Mouse (Mus musculus) natural killer cell, adult 2 months (primary cell): Measurements from ENCODE around the gene Ank3.

Experiments used
- DNase-seq, 2 experiments: peaks; one replicate each; pipeline ENCODE4 v3.0.0; 2022; ENCODE audit warnings: low spot score in 2 of 2

Ank3 gene

GRCm38 (mm10) chr10:69477656-69478055, 79.1 kb downstream of the Ank3 start:
- DNase-seq = no peak

GRCm38 (mm10) chr10:69478831-69479230, 80.3 kb downstream of the Ank3 start:
- no peak for DNase-seq

GRCm38 (mm10) chr10:69485191-69485786, 86.7 kb downstream of the Ank3 start:
- DNase-seq = no peak

GRCm38 (mm10) chr10:69490182-69490581, 91.6 kb downstream of the Ank3 start:
- no peak for DNase-seq

DNA sequence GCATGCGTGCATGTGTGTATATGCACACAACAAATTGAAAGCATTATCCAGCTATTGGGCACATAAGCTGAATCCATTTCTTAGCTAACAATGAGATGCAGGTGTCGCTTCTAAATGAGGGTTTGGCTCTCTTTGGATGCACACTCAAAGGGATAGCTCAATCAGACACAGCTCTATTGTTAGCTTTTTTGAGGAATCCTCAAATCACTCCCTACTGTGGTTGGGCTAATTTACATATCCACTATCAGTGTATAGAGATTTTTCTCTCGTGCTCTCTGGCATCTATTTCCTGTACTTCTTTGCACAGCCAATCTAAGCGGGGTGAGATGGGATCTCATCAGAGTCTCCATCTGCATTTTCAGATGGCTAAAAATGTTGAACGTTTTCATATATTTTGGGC, 93.4 kb downstream of the Ank3 start:
- no peak for DNase-seq

- no peak for DNase-seq
Observed at GRCm38 (mm10) chr10:69497382-69497781, 98.8 kb downstream of the Ank3 start.

DNA sequence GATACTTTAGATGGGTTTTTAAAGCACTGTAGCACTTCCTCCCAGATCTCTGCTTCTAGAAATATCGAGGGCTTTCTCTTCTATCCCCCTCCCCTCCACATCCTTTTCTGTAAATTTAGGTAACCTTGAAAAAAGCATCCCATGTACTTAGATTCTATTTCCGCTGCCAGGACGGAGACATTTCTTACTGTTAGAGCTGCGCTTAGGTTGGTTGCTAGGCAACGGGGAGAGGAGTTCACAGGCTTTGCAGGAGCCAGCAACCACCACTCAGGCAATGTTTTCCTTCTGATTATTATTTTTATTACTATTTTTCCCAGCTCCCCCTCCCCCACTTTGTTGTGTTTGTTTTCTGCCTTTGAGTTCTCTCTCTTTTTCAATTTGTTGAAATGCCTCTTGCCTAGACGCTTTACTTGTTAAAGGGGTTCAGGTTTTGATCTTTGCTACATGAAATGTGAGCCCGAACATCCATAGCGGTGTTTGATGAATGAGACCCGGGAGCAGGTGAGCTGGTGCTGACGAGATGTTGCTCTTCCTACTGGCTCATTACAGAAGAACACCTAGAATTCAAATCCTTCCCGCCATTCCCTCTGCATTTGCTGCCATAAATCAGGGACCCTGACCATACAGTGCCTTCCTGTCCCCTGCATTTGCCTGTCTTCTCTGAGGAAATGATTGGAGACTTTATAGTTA, 101.7 kb downstream of the Ank3 start:
- DNase-seq = no peak

GRCm38 (mm10) chr10:69503791-69504190, 105.2 kb downstream of the Ank3 start:
- no peak for DNase-seq

DNA sequence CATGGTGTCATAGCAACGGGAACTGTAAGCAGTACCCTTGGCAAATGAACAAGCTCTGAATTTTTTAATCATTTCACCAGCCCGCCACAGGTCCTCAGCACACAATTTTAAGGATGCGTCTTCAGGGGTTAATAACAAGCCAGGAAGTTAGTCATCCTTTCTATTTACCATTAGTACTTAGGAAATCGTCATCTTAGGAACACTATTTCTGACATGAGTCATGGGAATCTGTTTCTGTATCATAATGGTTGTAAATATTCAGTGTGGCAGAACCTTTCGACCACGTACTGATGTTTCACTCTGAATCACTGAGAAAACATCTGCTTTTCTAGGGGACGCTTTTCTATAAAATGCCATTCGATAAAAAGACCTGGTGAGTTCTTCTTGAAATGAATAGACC, 109.1 kb downstream of the Ank3 start:
- no peak for DNase-seq

DNA sequence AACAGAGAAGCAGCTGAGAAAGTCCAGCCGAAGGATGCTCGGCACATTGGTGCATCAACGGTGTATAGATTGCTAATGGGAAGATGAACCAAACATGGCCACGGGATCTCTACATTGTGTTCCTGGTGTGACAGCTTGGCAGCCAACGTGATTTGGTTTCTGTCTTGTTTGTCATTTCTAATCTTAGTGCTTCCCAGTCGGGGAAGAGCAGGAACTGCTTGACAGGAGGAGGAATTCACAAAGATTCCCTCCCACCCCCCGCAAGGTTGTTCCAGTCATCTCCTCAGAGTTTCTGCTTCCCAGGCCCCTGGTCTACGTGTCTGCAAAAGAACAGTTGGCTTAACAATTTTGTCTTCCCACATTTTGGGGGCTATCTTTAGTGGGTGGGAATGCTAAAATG, 111.8 kb downstream of the Ank3 start:
- no peak for DNase-seq

GRCm38 (mm10) chr10:69511234-69511633, 112.7 kb downstream of the Ank3 start:
- no peak for DNase-seq

DNA sequence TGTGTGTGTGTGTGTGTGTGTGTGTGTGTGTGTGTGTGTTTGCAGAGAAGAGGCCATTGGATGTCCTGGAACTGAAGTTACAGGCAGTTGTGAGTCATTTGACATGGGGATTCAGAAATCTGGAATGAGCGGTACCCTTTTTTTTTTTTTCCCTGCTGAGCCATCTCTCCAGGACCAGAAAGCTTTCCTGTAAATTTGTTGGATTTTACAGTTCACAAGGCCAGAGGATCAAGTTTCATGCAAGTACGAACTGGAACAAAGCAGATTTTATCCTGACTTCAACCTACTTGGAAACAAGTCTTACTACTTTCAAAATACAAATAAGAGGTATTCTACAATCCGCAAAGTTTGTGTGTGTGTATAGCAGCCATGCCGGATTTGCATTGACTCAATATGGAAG, 123.4 kb downstream of the Ank3 start:
- DNase-seq = no peak

- no peak for DNase-seq
Observed at GRCm38 (mm10) chr10:69523202-69523601, 124.6 kb downstream of the Ank3 start.

DNA sequence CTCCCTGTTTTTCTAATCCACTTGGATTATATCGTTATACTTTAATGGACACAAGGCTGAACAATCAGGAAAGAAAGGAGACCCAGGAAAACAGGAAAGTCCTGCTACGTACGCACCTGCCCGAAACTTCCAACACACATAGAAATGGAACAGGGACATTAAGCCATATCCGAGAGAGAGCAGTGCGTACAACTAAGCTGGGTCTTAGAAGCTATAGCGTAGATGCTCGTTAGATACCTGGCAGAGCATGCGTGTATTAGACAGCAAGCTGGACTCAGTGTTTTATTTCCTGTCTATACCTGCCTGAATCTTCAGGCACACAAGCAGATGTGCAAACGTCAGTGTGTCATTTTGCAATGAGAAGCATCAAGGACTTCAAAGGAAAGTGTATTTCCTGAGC, 128.7 kb downstream of the Ank3 start:
- no peak for DNase-seq

DNA sequence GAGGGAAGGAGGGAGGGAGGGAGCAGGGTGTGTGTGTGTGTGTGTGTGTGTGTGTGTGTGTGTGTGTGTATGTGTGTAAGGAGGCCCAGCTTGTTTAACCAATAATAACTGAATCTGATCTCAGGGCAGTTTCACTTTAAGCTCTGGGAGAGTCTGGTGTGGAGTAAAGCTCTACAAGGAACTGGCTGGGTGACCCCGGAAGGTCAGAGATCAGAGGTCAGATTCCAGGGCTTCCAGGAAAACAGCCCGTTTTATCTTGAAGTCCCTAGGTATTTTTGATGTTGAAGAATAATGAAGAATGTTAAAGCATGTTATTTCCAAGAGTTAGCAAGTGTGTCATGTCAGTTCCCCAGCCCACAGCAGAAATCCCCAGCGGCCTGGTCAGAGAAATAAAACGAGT, 130.2 kb downstream of the Ank3 start:
- no peak for DNase-seq

DNA sequence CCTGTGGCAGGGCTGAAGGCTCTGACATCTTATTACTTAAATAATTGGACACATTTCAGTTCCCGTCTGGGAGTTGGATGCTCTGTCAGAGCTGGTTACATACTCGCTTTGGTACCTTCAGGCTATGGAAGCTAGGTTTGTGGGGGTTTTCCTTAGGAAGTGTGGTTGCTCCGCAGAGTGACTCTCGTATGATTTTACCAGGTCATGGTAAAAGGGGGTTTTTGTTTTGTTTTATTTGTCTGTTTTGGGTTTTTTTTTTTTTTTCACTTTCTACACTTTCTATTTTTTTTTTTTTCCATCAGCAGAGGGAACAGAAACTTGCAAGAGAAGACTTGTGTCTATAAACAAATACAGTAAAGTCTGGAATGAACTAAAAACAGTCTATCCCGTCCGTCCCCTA, 131.8 kb downstream of the Ank3 start:
- no peak for DNase-seq

DNA sequence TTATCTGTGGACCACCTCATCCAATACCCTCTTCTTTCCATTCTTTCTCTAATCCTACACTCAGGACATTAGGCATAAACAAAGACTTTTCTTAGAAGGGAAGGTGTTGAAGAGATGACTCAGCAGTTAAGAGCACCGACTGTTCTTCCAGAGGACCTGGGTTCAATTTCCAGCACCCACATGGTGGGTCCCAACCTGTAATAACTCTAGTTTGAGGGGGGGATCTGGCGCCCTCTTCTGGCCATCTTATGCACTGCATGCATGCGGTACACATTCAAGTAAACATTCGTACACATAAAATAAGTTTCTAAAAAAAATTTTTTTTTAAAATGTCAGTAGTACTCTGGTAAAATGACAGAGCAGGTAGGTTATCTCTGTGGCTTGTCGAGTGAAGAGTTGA, 133.0 kb downstream of the Ank3 start:
- DNase-seq = no peak

DNA sequence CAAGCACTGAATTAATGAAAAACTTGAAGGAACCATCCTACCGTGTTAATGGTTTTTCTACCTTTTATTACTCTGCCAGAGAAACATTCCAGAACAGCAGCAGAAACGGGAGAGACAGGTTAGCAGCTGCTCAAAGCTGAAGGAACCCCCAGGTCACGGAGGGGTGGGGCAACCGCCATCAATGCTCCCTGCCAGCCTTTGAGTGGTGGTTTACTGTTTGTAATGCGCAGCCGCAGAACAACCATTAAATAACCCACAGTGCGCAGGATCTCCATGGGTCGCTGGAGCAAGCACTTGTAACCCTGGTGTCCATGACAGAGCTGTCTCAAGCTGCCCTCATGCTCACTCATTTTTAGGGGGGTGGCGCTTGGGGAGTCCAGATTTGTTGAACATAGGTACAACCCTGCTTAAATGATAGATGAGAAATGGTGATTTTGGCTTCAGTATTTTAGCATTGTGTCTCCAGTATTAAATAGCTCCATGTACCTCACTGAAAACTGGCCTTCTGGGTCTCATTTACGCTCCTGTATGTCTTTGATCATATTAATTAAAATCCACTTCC, 133.7 kb downstream of the Ank3 start:
- no peak for DNase-seq

- no peak for DNase-seq
Observed at GRCm38 (mm10) chr10:69533505-69534388, 135.2 kb downstream of the Ank3 start.

GRCm38 (mm10) chr10:69534716-69535115, 136.1 kb downstream of the Ank3 start:
- DNase-seq = no peak

GRCm38 (mm10) chr10:69535123-69535930, 136.8 kb downstream of the Ank3 start:
- no peak for DNase-seq

- no peak for DNase-seq
Observed at GRCm38 (mm10) chr10:69535931-69536200, 137.3 kb downstream of the Ank3 start.
